Mouse (Mus musculus) spleen, adult 2 months (tissue): ENCODE data around the gene Rexo2.
"Not testable (repeated sequence)": the region's sequence is repeated elsewhere in the genome, so short reads cannot be mapped to it uniquely, and the experiment has no call there.

Source experiments
- CTCF ChIP-seq: fragments of 200-500 bp; IDR thresholded peaks from 2 replicates; pipeline ENCODE4 v1.5.1; 2011; ENCODE audit warnings: mild to moderate bottlenecking, inconsistent platforms; ENCODE audit not compliant: insufficient read depth, insufficient read length, insufficient replicate concordance; ENCODE audit errors: extremely low read depth
- POLR2A ChIP-seq: fragments of 200-500 bp; IDR thresholded peaks from 2 replicates; pipeline ENCODE4 v1.6.1; 2011; ENCODE audit warnings: low read depth, low read length, inconsistent platforms

- not testable (repeated sequence) for TF ChIP-seq CTCF, POLR2A
Observed at GRCm38 (mm10) chr9:48520405-48520804, 40.0 kb upstream of the Rexo2 start.
